Mouse (Mus musculus): ENCODE results near the gene Bmpr1b. TPM values are rescaled to one million over a fixed set of nuclear protein-coding genes. Genes with fewer than 3 reads are reported as not detected.

Gene Bmpr1b
- polyA plus RNA-seq, 1 experiment from 2014 or later, result 2.1 TPM

DNA sequence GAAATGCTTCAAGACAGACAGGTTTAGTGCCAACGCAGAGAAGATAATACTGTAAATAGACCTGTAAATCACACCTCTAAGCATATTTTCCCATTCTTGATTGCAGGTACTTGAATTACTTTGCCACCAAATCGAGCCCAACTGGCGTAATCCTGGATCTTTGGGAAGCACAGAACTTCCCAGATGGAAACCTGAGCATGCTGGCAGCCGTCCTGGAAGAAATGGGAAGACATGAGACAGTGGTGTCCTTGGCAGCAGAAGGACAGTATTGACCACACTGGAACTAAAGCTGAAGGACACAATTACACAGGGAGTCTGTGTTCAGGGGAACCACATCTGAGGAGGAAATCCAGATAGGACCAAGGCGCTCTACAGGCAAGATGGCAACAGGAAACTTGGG lies 340.9 kb downstream of the Bmpr1b start:
- no peak overlapping the region for H3K4me2 ChIP-seq (ENCODE audit: low read length)
- 84% methylated on average over 5 of the region's 5 CpGs for WGBS
- no peak overlapping the region for H3K4me3 ChIP-seq (ENCODE audit: low read depth, low read length)
- no peaks in the 10 kb centered on the region for H3K4me1 ChIP-seq (replicated peaks; ENCODE audit: control insufficient read depth, insufficient read depth, low read length)
- H3K27ac ChIP-seq (ENCODE audit: low read depth), result no peak overlapping the region
- no peak overlapping the region for H3K9ac ChIP-seq (ENCODE audit: low read length)
- ATAC-seq (replicated peaks; ENCODE audit: low FRiP score, low TSS enrichment, low read depth), result no peak
- H3K9me3 ChIP-seq (ENCODE audit: control insufficient read depth, low read length), result no peaks in the 10 kb centered on the region
- no peak for DNase-seq (ENCODE audit: low spot score)
- peaks cover 12% of the 10 kb centered on the region; the same call in 1 of the 2 replicates for H3K36me3 ChIP-seq (ENCODE audit: control insufficient read depth, insufficient read depth, low read length)
- no peaks in the 10 kb centered on the region for H3K27me3 ChIP-seq (replicated peaks; ENCODE audit: control insufficient read depth, insufficient read depth, low read length)

GRCm38 (mm10) chr3:141819331-141819941 lies 349.8 kb downstream of the Bmpr1b start:
- no peaks in the 10 kb centered on the region for H3K4me1 ChIP-seq (replicated peaks; ENCODE audit: control insufficient read depth, insufficient read depth, low read length)
- DNase-seq (ENCODE audit: low spot score) (no peak), ATAC-seq (replicated peaks; ENCODE audit: low FRiP score, low TSS enrichment, low read depth) (no peak)
- no peak overlapping the region for H3K27ac ChIP-seq (ENCODE audit: low read depth)
- H3K27me3 ChIP-seq (replicated peaks; ENCODE audit: control insufficient read depth, insufficient read depth, low read length), result no peaks in the 10 kb centered on the region
- H3K36me3 ChIP-seq (ENCODE audit: control insufficient read depth, insufficient read depth, low read length), result peaks cover 6% of the 10 kb centered on the region; the same call in 1 of the 2 replicates
- H3K4me3 ChIP-seq (ENCODE audit: low read depth, low read length), result no peak overlapping the region
- no peak overlapping the region for H3K9ac ChIP-seq (ENCODE audit: low read length)
- H3K4me2 ChIP-seq (ENCODE audit: low read length), result no peak overlapping the region
- H3K9me3 ChIP-seq (ENCODE audit: control insufficient read depth, low read length), result no peaks in the 10 kb centered on the region
- WGBS, result 40% methylated on average over 13 of the region's 13 CpGs

DNA sequence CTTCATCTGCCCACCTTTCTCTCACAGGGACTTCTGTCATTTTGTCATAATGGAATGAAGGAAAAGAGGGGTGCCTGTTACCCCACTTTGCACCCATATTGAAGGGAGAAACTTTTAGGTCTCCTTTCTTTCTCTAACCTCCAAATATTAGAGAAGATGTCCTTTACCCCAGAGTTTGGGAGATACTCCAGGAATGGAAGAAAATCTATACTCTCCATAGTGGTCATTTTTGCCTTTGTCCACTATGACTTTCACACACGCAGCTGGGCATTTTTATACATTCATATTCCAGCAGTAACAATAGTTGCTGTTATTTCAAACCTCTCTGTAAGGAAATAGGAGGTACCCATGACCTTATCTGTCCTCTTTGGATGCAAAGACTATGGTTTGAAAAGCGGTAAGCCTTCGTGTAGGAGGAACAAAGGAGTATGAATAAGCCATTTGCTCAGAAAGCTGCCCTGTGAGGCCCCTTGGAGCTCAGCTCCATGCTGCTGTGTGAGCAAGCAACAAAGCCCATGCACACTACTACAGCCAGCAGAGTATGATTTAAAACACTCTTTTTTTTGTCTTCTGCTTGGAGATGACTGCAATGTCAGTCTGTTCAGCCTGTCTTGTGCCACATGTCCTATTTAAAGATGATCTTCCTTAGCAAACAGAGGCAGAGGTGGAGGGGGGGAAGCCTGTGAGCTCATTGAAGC lies 350.5 kb downstream of the Bmpr1b start:
- no peaks in the 10 kb centered on the region for H3K9me3 ChIP-seq (ENCODE audit: control insufficient read depth, low read length)
- DNase-seq (ENCODE audit: low spot score), result no peak
- no peak overlapping the region for H3K27ac ChIP-seq (ENCODE audit: low read depth)
- H3K4me3 ChIP-seq (ENCODE audit: low read depth, low read length), result no peak overlapping the region
- 60% methylated on average over 3 of the region's 3 CpGs for WGBS
- H3K4me2 ChIP-seq (ENCODE audit: low read length), result no peak overlapping the region
- peaks cover 6% of the 10 kb centered on the region; the same call in 1 of the 2 replicates for H3K36me3 ChIP-seq (ENCODE audit: control insufficient read depth, insufficient read depth, low read length)
- no peaks in the 10 kb centered on the region for H3K27me3 ChIP-seq (replicated peaks; ENCODE audit: control insufficient read depth, insufficient read depth, low read length)
- ATAC-seq (replicated peaks; ENCODE audit: low FRiP score, low TSS enrichment, low read depth), result no peak
- H3K9ac ChIP-seq (ENCODE audit: low read length), result no peak overlapping the region
- no peaks in the 10 kb centered on the region for H3K4me1 ChIP-seq (replicated peaks; ENCODE audit: control insufficient read depth, insufficient read depth, low read length)

- Histone ChIP-seq H3K4me2 (ENCODE audit: low read length) (no peak overlapping the region), H3K4me3 (ENCODE audit: low read depth, low read length) (no peak overlapping the region), H3K27ac (ENCODE audit: low read depth) (no peak overlapping the region), H3K27me3 (replicated peaks; ENCODE audit: control insufficient read depth, insufficient read depth, low read length) (no peaks in the 10 kb centered on the region), H3K36me3 (ENCODE audit: control insufficient read depth, insufficient read depth, low read length) (peaks cover 6% of the 10 kb centered on the region; the same call in 1 of the 2 replicates), H3K9ac (ENCODE audit: low read length) (no peak overlapping the region), H3K4me1 (replicated peaks; ENCODE audit: control insufficient read depth, insufficient read depth, low read length) (no peaks in the 10 kb centered on the region), H3K9me3 (ENCODE audit: control insufficient read depth, low read length) (no peaks in the 10 kb centered on the region)
- WGBS, result 83% methylated on average over 1 of the region's 1 CpGs
- ATAC-seq (replicated peaks; ENCODE audit: low FRiP score, low TSS enrichment, low read depth) (no peak), DNase-seq (ENCODE audit: low spot score) (no peak)
These were observed 354.4 kb downstream of the Bmpr1b start for GRCm38 (mm10) chr3:141814776-141815175.

GRCm38 (mm10) chr3:141811348-141811747 lies 357.9 kb downstream of the Bmpr1b start:
- H3K4me3 ChIP-seq (ENCODE audit: low read depth, low read length), result no peak overlapping the region
- H3K36me3 ChIP-seq (ENCODE audit: control insufficient read depth, insufficient read depth, low read length), result no peaks in the 10 kb centered on the region
- 9% methylated on average over 2 of the region's 2 CpGs for WGBS
- no peaks in the 10 kb centered on the region for H3K4me1 ChIP-seq (replicated peaks; ENCODE audit: control insufficient read depth, insufficient read depth, low read length)
- no peaks in the 10 kb centered on the region for H3K9me3 ChIP-seq (ENCODE audit: control insufficient read depth, low read length)
- H3K9ac ChIP-seq (ENCODE audit: low read length), result no peak overlapping the region
- H3K27ac ChIP-seq (ENCODE audit: low read depth), result no peak overlapping the region
- DNase-seq (ENCODE audit: low spot score), result peak; percentile 79
- ATAC-seq (replicated peaks; ENCODE audit: low FRiP score, low TSS enrichment, low read depth), result no peak
- no peak overlapping the region for H3K4me2 ChIP-seq (ENCODE audit: low read length)
- H3K27me3 ChIP-seq (replicated peaks; ENCODE audit: control insufficient read depth, insufficient read depth, low read length), result no peaks in the 10 kb centered on the region

DNA sequence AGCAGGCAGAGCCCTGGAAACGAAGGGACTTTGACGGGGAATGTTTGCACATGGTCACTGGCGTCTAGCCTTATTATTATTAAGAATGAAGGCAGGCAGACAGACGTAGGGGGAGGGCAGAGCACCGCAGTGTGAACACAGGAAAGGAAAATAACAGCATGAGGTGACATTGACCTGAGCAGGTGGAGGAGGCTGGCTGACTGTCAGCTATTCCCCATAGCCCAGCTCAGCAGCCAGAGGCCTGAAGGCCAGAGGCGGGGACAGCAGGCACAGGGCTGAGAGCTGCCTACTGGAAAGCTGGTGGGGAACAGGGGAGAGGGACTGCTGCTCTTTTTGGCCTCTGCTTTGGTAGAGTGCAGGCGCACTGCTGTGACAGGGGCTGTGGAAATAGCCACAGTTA lies 358.3 kb downstream of the Bmpr1b start:
- WGBS, result 59% methylated on average over 7 of the region's 7 CpGs
- no peaks in the 10 kb centered on the region for H3K36me3 ChIP-seq (ENCODE audit: control insufficient read depth, insufficient read depth, low read length)
- no peak overlapping the region for H3K4me3 ChIP-seq (ENCODE audit: low read depth, low read length)
- H3K4me1 ChIP-seq (replicated peaks; ENCODE audit: control insufficient read depth, insufficient read depth, low read length), result no peaks in the 10 kb centered on the region
- H3K9ac ChIP-seq (ENCODE audit: low read length), result no peak overlapping the region
- H3K27ac ChIP-seq (ENCODE audit: low read depth), result no peak overlapping the region
- DNase-seq (ENCODE audit: low spot score), result no peak
- no peaks in the 10 kb centered on the region for H3K9me3 ChIP-seq (ENCODE audit: control insufficient read depth, low read length)
- ATAC-seq (replicated peaks; ENCODE audit: low FRiP score, low TSS enrichment, low read depth), result no peak
- H3K27me3 ChIP-seq (replicated peaks; ENCODE audit: control insufficient read depth, insufficient read depth, low read length), result no peaks in the 10 kb centered on the region
- no peak overlapping the region for H3K4me2 ChIP-seq (ENCODE audit: low read length)

DNA sequence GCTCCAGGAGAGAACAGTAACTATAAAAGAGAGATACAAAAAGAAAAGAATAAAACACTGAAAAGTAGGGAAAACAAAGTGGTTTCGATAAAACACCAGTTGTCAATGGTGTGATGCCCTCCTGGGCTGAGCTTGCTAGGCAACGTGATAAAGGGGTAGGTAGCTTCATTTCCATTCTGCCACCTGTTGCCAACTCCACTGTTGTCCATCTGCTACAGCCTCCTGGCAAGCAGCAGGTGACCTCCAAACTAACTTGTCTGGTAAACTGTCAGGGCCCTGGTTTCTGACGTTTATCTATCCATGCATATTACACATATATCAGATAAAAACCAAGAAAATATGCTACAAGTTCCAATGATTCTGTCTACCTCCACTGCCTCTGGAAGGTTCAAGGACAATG lies 359.6 kb downstream of the Bmpr1b start:
- Histone ChIP-seq H3K4me3 (ENCODE audit: low read depth, low read length) (no peak overlapping the region), H3K9ac (ENCODE audit: low read length) (no peak overlapping the region), H3K4me2 (ENCODE audit: low read length) (no peak overlapping the region), H3K36me3 (ENCODE audit: control insufficient read depth, insufficient read depth, low read length) (no peaks in the 10 kb centered on the region), H3K4me1 (replicated peaks; ENCODE audit: control insufficient read depth, insufficient read depth, low read length) (no peaks in the 10 kb centered on the region), H3K27ac (ENCODE audit: low read depth) (no peak overlapping the region), H3K9me3 (ENCODE audit: control insufficient read depth, low read length) (no peaks in the 10 kb centered on the region), H3K27me3 (replicated peaks; ENCODE audit: control insufficient read depth, insufficient read depth, low read length) (no peaks in the 10 kb centered on the region)
- 78% methylated on average over 3 of the region's 3 CpGs for WGBS
- DNase-seq (ENCODE audit: low spot score), result no peak
- no peak for ATAC-seq (replicated peaks; ENCODE audit: low FRiP score, low TSS enrichment, low read depth)

DNA sequence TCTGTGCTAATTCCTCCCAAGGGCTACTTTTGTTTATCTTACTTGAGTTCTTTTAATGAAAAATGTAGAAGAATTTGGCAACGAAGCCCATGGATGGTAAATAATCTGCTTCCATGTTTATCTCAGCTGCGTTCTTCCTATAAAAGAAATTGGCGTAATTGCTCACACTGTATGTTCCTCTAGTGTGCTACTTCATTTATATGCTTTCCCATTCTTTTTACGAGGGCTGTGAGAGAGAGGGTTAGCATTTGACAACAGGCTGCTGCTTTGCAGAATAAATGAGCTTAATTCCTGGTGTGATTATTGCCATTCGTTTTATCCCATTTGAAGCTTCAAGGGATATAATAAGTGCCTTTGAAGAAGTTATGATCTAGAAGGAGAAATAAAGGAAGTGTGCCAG lies 365.1 kb downstream of the Bmpr1b start:
- 71% methylated on average over 5 of the region's 5 CpGs for WGBS
- DNase-seq (ENCODE audit: low spot score), result no peak

DNA sequence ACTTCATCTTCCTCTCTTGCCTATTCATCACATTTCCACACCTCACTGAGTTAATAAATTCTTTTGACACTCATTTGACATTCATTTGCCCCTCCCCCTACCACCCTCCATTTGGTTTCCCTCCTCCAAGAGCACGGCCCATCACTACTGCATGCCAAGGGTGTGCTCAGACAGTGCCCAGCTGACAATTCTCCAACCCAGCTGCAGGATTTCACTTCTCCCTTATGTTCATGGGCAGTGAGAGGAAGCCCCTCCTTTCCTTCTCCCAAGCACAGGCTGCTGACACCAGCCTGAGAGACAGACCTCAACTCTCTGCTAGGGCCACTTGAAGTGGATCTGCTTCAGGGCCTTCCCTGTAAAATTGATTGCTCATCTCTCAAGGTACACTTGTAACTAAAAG lies 371.4 kb downstream of the Bmpr1b start:
- Histone ChIP-seq H3K9ac (ENCODE audit: low read length) (no peak overlapping the region), H3K4me2 (ENCODE audit: low read length) (no peak overlapping the region), H3K27ac (ENCODE audit: low read depth) (no peak overlapping the region), H3K4me3 (ENCODE audit: low read depth, low read length) (no peak overlapping the region), H3K27me3 (replicated peaks; ENCODE audit: control insufficient read depth, insufficient read depth, low read length) (no peaks in the 10 kb centered on the region), H3K9me3 (ENCODE audit: control insufficient read depth, low read length) (no peaks in the 10 kb centered on the region), H3K36me3 (ENCODE audit: control insufficient read depth, insufficient read depth, low read length) (no peaks in the 10 kb centered on the region), H3K4me1 (replicated peaks; ENCODE audit: control insufficient read depth, insufficient read depth, low read length) (peaks cover 5% of the 10 kb centered on the region; the same call in 1 of the 2 replicates)
- no peak for DNase-seq (ENCODE audit: low spot score)
- no peak; the same call in 1 of the 2 replicates for ATAC-seq (replicated peaks; ENCODE audit: low FRiP score, low TSS enrichment, low read depth)
- 31% methylated on average over 1 of the region's 1 CpGs for WGBS

More for the DNA sequence above, 365.1 kb downstream of the Bmpr1b start:
- no peak overlapping the region for H3K4me3 ChIP-seq (ENCODE audit: low read depth, low read length)
- no peak for ATAC-seq (replicated peaks; ENCODE audit: low FRiP score, low TSS enrichment, low read depth)
- H3K27me3 ChIP-seq (replicated peaks; ENCODE audit: control insufficient read depth, insufficient read depth, low read length), result no peaks in the 10 kb centered on the region
- no peaks in the 10 kb centered on the region for H3K4me1 ChIP-seq (replicated peaks; ENCODE audit: control insufficient read depth, insufficient read depth, low read length)
- H3K4me2 ChIP-seq (ENCODE audit: low read length), result no peak overlapping the region
- no peaks in the 10 kb centered on the region for H3K9me3 ChIP-seq (ENCODE audit: control insufficient read depth, low read length)
- H3K27ac ChIP-seq (ENCODE audit: low read depth), result no peak overlapping the region
- H3K9ac ChIP-seq (ENCODE audit: low read length), result no peak overlapping the region
- 0 out of 2 replicates have a peak, but pooled peaks cover 5% of the 10 kb centered on the region for H3K36me3 ChIP-seq (ENCODE audit: control insufficient read depth, insufficient read depth, low read length)

Measured in intestine, embryonic 14.5 days (tissue).